Mouse (Mus musculus) thymus, adult 2 months (tissue): Measurements from ENCODE around the gene Hnrnpu. TPM values are rescaled to one million over a fixed set of nuclear protein-coding genes. Genes with fewer than 3 reads are reported as not detected.

Experiments used
- DNase-seq: peaks from one replicate; pipeline ENCODE4 v3.0.0; 2021
- H3K27ac ChIP-seq: fragments of 200-500 bp; 2 replicates; pipeline ENCODE4 v1.5.1; 2012; ENCODE audit warnings: low read length, control low read depth; ENCODE audit not compliant: control insufficient read depth, insufficient read depth
- H3K27me3 ChIP-seq: fragments of 200-500 bp; 2 replicates; pipeline ENCODE4 v1.6.1; 2012; ENCODE audit warnings: mild to moderate bottlenecking, low read length, moderate library complexity, mixed read lengths; ENCODE audit not compliant: control insufficient read depth, insufficient read depth
- H3K36me3 ChIP-seq: fragments of 200-500 bp; 2 replicates; pipeline ENCODE4 v1.6.1; 2012; ENCODE audit warnings: mild to moderate bottlenecking, low read length, moderate library complexity; ENCODE audit not compliant: control insufficient read depth, insufficient read depth
- H3K4me1 ChIP-seq: fragments of 200-500 bp; replicated peaks from 2 replicates; pipeline ENCODE4 v1.6.1; 2012; ENCODE audit warnings: low read length; ENCODE audit not compliant: control insufficient read depth, insufficient read depth
- H3K4me3 ChIP-seq: fragments of 200-500 bp; 2 replicates; pipeline ENCODE4 v1.5.1; 2012; ENCODE audit warnings: mild to moderate bottlenecking, low read length, control low read depth, moderate library complexity; ENCODE audit not compliant: control insufficient read depth, insufficient read depth
- CTCF ChIP-seq: fragments of 200-500 bp; IDR thresholded peaks from 2 replicates; pipeline ENCODE4 v1.5.1; 2012; ENCODE audit warnings: mild to moderate bottlenecking, control low read depth, low read length, moderate library complexity, borderline replicate concordance; ENCODE audit not compliant: control insufficient read depth, poor library complexity, insufficient read depth; ENCODE audit errors: extremely low read depth
- POLR2A ChIP-seq: fragments of 200-500 bp; IDR thresholded peaks from 2 replicates; pipeline ENCODE4 v1.6.1; 2012; ENCODE audit warnings: mild to moderate bottlenecking, low read length, control low read depth, moderate library complexity; ENCODE audit not compliant: control insufficient read depth, poor library complexity, insufficient read depth; ENCODE audit errors: extremely low read depth
- WGBS: fragments of 180-500 bp; shearing (Covaris S2); methylation state at CpG from one replicate; pipeline ENCODE4 v1.1.7; 2018; 5-methylcytosine and 5-hydroxymethylcytosine counted together
- polyA plus RNA-seq: library from polyadenylated mRNA; depleted of rRNA; stranded (reverse); fragments of >200 nt; gene quantifications from 2 replicates; pipeline ENCODE4 v1.2.3, GENCODE M21; 2012

Gene Hnrnpu
- polyA plus RNA-seq, 1 experiment: 112 TPM

DNA sequence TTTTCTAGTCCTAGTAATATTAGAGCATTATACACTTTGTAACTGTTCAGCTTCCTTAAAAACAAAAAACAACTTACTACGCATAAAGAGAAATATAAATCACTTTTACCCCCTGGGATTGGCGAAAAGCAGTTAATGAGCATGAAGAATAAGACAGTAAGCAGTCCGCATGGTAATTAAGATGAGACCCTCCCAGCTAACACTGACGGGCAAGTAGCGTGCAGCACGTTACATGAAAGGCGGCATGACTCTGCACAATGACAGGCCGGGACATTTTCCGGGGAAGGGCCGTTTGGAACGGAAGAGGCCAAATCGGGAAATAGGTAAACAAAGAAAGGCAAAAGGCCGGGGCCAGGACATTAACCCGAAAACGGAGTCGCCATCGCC, 19.6 kb downstream of the Hnrnpu start:
- Histone ChIP-seq H3K4me1 (no peaks in the 10 kb centered on the region), H3K4me3 (peak overlapping the region; percentile 72), H3K36me3 (peaks cover 24% of the 10 kb centered on the region), H3K27ac (peak overlapping the region; percentile 91), H3K27me3 (no peaks in the 10 kb centered on the region)
- under 1% methylated on average over 17 of the region's 17 CpGs for WGBS
- TF ChIP-seq CTCF: no peak
- no peak for TF ChIP-seq POLR2A
- no peak for DNase-seq

DNA sequence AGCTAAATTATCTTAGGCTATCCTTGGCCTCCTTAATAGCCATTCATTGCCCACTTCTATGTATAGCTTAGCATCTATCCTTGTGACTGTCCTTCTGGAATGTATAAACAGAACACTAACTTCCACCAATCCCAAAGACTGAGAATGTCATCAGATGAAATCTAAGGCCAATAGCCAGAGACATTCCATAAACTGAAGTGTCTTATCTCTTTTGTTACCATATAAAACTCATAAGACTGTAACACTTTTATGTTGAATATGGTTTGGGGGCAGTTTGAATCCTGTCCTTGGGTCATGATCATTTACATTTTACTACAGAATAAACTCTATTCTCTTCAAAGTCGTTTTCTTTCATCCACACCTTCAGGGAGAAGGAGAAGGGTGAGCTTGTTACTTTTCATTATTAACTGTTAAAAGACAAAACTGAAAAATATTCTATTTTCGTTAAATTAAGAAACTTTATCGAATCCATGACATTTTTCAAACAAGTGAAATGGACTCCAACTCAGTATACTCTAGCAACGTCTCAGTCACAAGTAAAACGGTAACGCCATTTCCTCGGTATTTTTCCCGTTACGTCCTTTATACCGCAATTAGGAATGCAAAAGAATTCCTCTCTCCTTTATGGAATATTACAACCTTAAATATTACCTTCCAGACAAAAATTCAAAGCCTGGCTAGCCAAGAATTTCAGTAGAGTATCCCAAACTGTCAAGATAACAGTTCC, 20.2 kb downstream of the Hnrnpu start:
- no peak for TF ChIP-seq POLR2A
- TF ChIP-seq CTCF: no peak
- no peak overlapping the region for H3K4me3 ChIP-seq
- H3K27ac ChIP-seq: no peak overlapping the region
- no peak for DNase-seq
- H3K36me3 ChIP-seq: peaks cover 19% of the 10 kb centered on the region
- H3K27me3 ChIP-seq: no peaks in the 10 kb centered on the region
- H3K4me1 ChIP-seq: no peaks in the 10 kb centered on the region
- 25% methylated on average over 10 of the region's 10 CpGs for WGBS

DNA sequence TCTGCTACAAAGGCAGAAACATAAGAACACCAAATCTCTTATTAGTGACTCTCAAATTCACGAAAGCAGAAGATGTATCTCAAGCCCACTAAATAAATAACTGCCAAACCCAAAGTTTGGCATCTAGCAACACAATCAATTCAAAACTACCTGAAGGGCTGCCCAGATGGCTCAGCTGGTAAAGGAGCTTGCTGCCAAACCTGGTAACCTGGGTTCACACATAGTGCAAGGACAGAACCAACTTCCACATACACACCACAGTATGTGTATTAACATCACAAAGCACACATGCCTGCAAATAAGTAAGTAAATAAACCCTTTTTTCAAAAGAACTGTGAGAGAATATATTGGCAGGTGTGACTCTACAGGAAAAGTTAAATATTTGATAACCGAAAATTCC, 23.4 kb downstream of the Hnrnpu start:
- H3K27ac ChIP-seq: no peak overlapping the region
- H3K36me3 ChIP-seq: no peaks in the 10 kb centered on the region
- WGBS: 93% methylated on average over 2 of the region's 2 CpGs
- no peak overlapping the region for H3K4me3 ChIP-seq
- no peaks in the 10 kb centered on the region for H3K4me1 ChIP-seq
- H3K27me3 ChIP-seq: no peaks in the 10 kb centered on the region
- DNase-seq: no peak
- no peak for TF ChIP-seq POLR2A
- no peak for TF ChIP-seq CTCF

DNA sequence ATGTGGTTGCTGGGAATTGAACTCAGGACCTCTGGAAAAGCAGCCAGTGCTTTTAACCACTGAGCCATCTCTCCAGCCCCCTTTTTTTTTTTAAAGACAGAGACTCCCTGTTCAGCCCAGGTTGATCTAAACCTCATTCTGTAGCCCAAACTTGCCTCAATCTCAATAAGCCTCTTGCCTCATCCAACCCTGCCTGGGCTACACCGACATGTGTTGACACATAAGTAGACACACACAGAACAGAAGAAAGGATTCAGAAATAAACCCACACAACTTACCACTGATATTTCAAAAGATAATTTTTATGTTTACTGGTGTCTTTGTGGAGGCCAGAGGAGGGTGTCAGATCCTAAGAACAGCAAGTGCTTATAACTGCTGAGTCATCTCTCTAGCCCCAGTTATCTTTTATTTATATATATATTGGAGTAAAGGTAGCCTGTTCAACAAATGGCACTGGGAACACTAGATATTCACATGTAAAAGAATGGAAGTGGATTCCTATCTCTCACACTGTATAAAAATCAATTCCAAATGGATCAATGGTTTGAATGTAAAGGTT, 24.5 kb downstream of the Hnrnpu start:
- Histone ChIP-seq H3K4me1 (no peaks in the 10 kb centered on the region), H3K4me3 (no peak overlapping the region), H3K27ac (no peak overlapping the region), H3K36me3 (no peaks in the 10 kb centered on the region), H3K27me3 (no peaks in the 10 kb centered on the region)
- no peak for DNase-seq
- WGBS: 45% methylated on average over 1 of the region's 1 CpGs
- no peak for TF ChIP-seq POLR2A
- TF ChIP-seq CTCF: no peak

DNA sequence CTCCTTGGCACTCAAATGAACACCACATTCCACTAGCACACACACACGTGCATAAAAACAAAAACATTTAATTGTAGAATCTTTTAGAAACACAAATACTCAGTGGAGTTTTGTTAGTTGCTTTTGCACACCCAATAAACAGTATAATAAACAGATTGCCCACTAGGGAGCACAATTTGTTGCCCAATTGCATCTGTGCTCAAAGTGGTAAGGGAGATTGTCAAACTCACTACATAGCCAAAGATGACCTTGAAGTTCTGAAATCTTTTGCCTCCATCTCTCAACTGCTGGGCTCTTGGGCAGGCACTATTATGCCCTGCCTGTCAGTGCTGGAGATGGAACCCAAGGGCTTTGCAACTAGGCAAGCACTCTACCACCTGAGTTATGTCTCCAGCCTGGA, 27.5 kb downstream of the Hnrnpu start:
- no peak overlapping the region for H3K4me3 ChIP-seq
- no peaks in the 10 kb centered on the region for H3K4me1 ChIP-seq
- 98% methylated on average over 1 of the region's 1 CpGs for WGBS

DNA sequence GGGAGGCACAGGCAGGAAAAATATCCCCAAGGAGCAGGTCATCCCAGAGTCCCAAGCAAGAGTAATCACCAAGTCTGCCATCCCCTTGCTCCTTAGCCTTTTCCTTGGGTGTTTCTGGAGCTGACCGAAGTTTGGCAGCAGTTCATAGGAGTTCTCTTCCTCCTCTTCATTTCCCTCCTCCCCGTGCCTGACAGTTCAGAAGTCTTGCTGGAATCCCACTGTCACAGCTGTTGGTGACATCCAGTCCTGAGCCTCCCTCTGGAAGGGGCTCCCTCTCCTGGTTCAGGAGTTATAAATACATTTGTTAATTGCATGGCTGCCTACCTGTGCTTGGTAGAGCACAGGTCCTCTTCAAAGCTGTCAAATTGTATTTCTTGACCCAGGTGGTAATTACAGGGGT, 28.1 kb downstream of the Hnrnpu start:
- no peak overlapping the region for H3K4me3 ChIP-seq
- no peak overlapping the region for H3K27ac ChIP-seq
- 80% methylated on average over 2 of the region's 2 CpGs for WGBS
- H3K4me1 ChIP-seq: no peaks in the 10 kb centered on the region
- TF ChIP-seq POLR2A (no peak), CTCF (no peak)
- no peak for DNase-seq
- no peaks in the 10 kb centered on the region for H3K27me3 ChIP-seq
- H3K36me3 ChIP-seq: no peaks in the 10 kb centered on the region

More for the DNA sequence above, 27.5 kb downstream of the Hnrnpu start:
- no peak for DNase-seq
- Histone ChIP-seq H3K27me3 (no peaks in the 10 kb centered on the region), H3K27ac (no peak overlapping the region), H3K36me3 (no peaks in the 10 kb centered on the region)
- TF ChIP-seq POLR2A (no peak), CTCF (no peak)
